Mouse (Mus musculus): Measurements from ENCODE around the gene Exo5. TPM values are rescaled to one million over a fixed set of nuclear protein-coding genes. Genes with fewer than 3 reads are reported as not detected.

Exo5 gene
- polyA plus RNA-seq, 1 experiment = 9.4 TPM

DNA sequence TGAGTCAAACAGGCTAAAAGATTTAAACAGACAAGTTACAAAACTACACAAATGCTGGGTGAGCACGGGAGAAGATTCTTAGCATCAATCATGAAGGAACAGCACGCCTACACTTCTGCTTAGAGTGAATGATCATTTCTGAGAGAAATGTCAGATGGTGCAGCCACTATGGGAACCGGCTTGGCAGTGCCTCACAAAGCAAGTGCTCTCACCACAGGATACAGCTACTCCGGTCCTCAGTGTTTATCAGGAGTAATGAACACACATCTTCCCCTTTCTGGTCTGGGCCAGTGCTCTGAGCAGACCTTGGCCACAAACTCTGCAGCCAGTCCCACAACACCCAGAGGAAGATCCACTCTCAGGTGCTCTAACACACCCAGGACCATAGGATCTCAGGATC lies 20.3 kb downstream of the Exo5 start:
- Histone ChIP-seq H3K4me3 (replicated peaks; ENCODE audit: insufficient read depth, low read depth, low read length) (no peak overlapping the region), H3K27ac (ENCODE audit: insufficient read depth, low read length) (peak overlapping the region; percentile 34; the same call in 1 of the 2 replicates), H3K27me3 (ENCODE audit: control insufficient read depth, insufficient read depth, low read length) (no peaks in the 10 kb centered on the region), H3K4me1 (ENCODE audit: control insufficient read depth, insufficient read depth, low read length) (peaks cover 7% of the 10 kb centered on the region; the same call in 1 of the 2 replicates)
- TF ChIP-seq CTCF (IDR thresholded peaks at IDR 0.05; ENCODE audit: borderline replicate concordance, insufficient read depth, low read depth, low read length) (no peak), POLR2A (IDR thresholded peaks at IDR 0.05; ENCODE audit: borderline replicate concordance, insufficient read depth, low read length) (no peak)
- 11% methylated on average over 4 of the region's 4 CpGs for WGBS
- DNase-seq = peak; percentile 35 to 59

GRCm38 (mm10) chr4:120895810-120896584 lies 28.8 kb downstream of the Exo5 start:
- Histone ChIP-seq H3K27ac (ENCODE audit: insufficient read depth, low read length) (peak overlapping the region; percentile 89), H3K4me3 (replicated peaks; ENCODE audit: insufficient read depth, low read depth, low read length) (no peak overlapping the region), H3K4me1 (ENCODE audit: control insufficient read depth, insufficient read depth, low read length) (peaks cover 54% of the 10 kb centered on the region), H3K27me3 (ENCODE audit: control insufficient read depth, insufficient read depth, low read length) (no peaks in the 10 kb centered on the region)
- peak; percentile 45 to 67 for DNase-seq
- no peak for TF ChIP-seq POLR2A (IDR thresholded peaks at IDR 0.05; ENCODE audit: borderline replicate concordance, insufficient read depth, low read length)
- TF ChIP-seq CTCF (IDR thresholded peaks at IDR 0.05; ENCODE audit: borderline replicate concordance, insufficient read depth, low read depth, low read length) = no peak
- 17% methylated on average over 7 of the region's 7 CpGs for WGBS

DNA sequence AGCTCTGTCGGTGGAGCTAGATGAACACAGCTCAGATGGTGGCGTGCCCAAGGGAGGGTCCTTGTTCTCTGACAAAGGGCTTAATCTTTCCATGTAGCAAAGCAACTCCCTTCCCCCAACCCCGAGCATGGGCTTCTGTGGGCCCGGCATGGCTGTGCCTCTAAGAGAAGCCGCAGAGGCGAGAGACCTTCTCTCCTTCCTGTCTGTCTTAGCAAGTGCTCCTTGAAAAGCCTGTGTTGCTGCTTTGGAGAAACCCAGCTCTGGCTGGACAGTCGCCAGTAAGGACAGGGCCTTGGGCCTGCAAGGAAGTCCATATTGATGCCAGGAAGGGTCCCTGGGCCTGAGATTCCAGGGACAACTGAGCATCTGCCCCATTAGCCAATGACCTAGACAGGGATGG lies 29.6 kb downstream of the Exo5 start:
- DNase-seq = peak; percentile 42 to 48
- no peak overlapping the region for H3K4me3 ChIP-seq (replicated peaks; ENCODE audit: insufficient read depth, low read depth, low read length)
- no peak for TF ChIP-seq POLR2A (IDR thresholded peaks at IDR 0.05; ENCODE audit: borderline replicate concordance, insufficient read depth, low read length)
- TF ChIP-seq CTCF (IDR thresholded peaks at IDR 0.05; ENCODE audit: borderline replicate concordance, insufficient read depth, low read depth, low read length) = no peak
- WGBS = 60% methylated on average over 7 of the region's 7 CpGs
- H3K4me1 ChIP-seq (ENCODE audit: control insufficient read depth, insufficient read depth, low read length) = peaks cover 59% of the 10 kb centered on the region
- no peaks in the 10 kb centered on the region for H3K27me3 ChIP-seq (ENCODE audit: control insufficient read depth, insufficient read depth, low read length)
- peak overlapping the region; percentile 89 for H3K27ac ChIP-seq (ENCODE audit: insufficient read depth, low read length)

DNA sequence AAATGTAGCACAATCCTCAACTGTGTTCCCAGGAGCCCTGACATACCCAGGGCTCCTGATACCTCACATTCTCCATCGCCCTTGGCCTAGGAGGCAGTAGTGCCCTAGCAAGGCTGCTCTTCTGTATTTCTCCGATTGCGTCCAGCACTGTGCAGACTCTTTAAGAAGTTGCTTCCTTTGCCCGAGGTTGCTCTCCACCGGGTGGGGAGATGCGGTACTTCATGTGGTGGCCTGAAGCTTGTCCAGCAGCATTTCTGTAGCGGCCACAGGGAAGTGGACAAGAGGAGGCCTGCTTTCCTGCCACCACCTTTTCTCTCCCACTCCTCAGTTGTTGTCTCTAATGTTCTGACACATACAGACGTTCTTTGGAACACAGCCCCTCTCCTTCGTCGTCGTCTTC lies 30.2 kb downstream of the Exo5 start:
- Histone ChIP-seq H3K27me3 (ENCODE audit: control insufficient read depth, insufficient read depth, low read length) (no peaks in the 10 kb centered on the region), H3K4me1 (ENCODE audit: control insufficient read depth, insufficient read depth, low read length) (peaks cover 64% of the 10 kb centered on the region), H3K4me3 (replicated peaks; ENCODE audit: insufficient read depth, low read depth, low read length) (no peak overlapping the region), H3K27ac (ENCODE audit: insufficient read depth, low read length) (peak overlapping the region; percentile 89)
- 39% methylated on average over 11 of the region's 11 CpGs for WGBS
- DNase-seq = peak in 1 of 2 experiments; percentile 56
- TF ChIP-seq POLR2A (IDR thresholded peaks at IDR 0.05; ENCODE audit: borderline replicate concordance, insufficient read depth, low read length) (no peak), CTCF (IDR thresholded peaks at IDR 0.05; ENCODE audit: borderline replicate concordance, insufficient read depth, low read depth, low read length) (no peak; the same call in 1 of the 2 replicates)

- Histone ChIP-seq H3K27ac (ENCODE audit: insufficient read depth, low read length) (peak overlapping the region; percentile 89), H3K4me3 (replicated peaks; ENCODE audit: insufficient read depth, low read depth, low read length) (no peak overlapping the region), H3K4me1 (ENCODE audit: control insufficient read depth, insufficient read depth, low read length) (peaks cover 71% of the 10 kb centered on the region), H3K27me3 (ENCODE audit: control insufficient read depth, insufficient read depth, low read length) (no peaks in the 10 kb centered on the region)
- WGBS = 24% methylated on average over 11 of the region's 11 CpGs
- DNase-seq = peak; percentile 76 to 88
- no peak for TF ChIP-seq POLR2A (IDR thresholded peaks at IDR 0.05; ENCODE audit: borderline replicate concordance, insufficient read depth, low read length)
- no peak for TF ChIP-seq CTCF (IDR thresholded peaks at IDR 0.05; ENCODE audit: borderline replicate concordance, insufficient read depth, low read depth, low read length)
Observed at GRCm38 (mm10) chr4:120893656-120894401, 31.0 kb downstream of the Exo5 start.

GRCm38 (mm10) chr4:120892516-120892915 lies 32.3 kb downstream of the Exo5 start:
- H3K27ac ChIP-seq (ENCODE audit: insufficient read depth, low read length) = peak overlapping the region; percentile 89
- no peak overlapping the region for H3K4me3 ChIP-seq (replicated peaks; ENCODE audit: insufficient read depth, low read depth, low read length)
- H3K27me3 ChIP-seq (ENCODE audit: control insufficient read depth, insufficient read depth, low read length) = no peaks in the 10 kb centered on the region
- TF ChIP-seq POLR2A (IDR thresholded peaks at IDR 0.05; ENCODE audit: borderline replicate concordance, insufficient read depth, low read length) = no peak
- TF ChIP-seq CTCF (IDR thresholded peaks at IDR 0.05; ENCODE audit: borderline replicate concordance, insufficient read depth, low read depth, low read length) = no peak
- peaks cover 79% of the 10 kb centered on the region for H3K4me1 ChIP-seq (ENCODE audit: control insufficient read depth, insufficient read depth, low read length)
- no peak for DNase-seq
- 6% methylated on average over 1 of the region's 1 CpGs for WGBS

DNA sequence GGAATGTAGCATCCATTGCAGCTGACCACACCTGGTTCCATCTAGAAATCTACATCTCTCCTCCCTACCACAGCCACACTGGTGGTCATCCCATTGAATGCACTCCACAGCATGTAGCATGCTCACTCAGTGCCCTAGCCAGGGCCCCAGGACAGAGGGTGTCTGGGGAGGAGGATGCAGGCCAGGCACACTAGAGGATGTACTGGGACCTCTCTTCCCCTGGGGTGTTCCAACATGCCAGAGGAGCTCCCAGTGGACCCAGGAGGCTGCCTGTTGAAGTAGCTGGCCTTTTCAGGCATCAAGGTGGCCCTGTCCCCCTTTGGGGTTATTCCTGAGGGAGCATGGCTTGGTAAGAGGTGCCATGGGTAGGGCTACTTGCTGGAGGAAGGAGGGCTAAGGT lies 32.9 kb downstream of the Exo5 start:
- TF ChIP-seq CTCF (IDR thresholded peaks at IDR 0.05; ENCODE audit: borderline replicate concordance, insufficient read depth, low read depth, low read length) (no peak), POLR2A (IDR thresholded peaks at IDR 0.05; ENCODE audit: borderline replicate concordance, insufficient read depth, low read length) (no peak)
- no peaks in the 10 kb centered on the region for H3K27me3 ChIP-seq (ENCODE audit: control insufficient read depth, insufficient read depth, low read length)
- peaks cover 81% of the 10 kb centered on the region for H3K4me1 ChIP-seq (ENCODE audit: control insufficient read depth, insufficient read depth, low read length)
- no peak overlapping the region for H3K4me3 ChIP-seq (replicated peaks; ENCODE audit: insufficient read depth, low read depth, low read length)
- DNase-seq = peak in 1 of 2 experiments; percentile 43
- H3K27ac ChIP-seq (ENCODE audit: insufficient read depth, low read length) = peak overlapping the region; percentile 89
